Mouse (Mus musculus) hindbrain, embryonic 11.5 days (tissue): ENCODE measurements at regions not wholly inside any gene's neighbourhood (a gene's known extent, or its start where the extent isn't known, plus 50 kb on each side); places are given as distances from the start of the nearest gene placed in this dataset.

ENCODE experiments used
- ATAC-seq: fragments of 200-750 bp; cut with Nextera tagmentation; 2 replicates; pipeline ENCODE4 v1.8.0; 2017; ENCODE audit warnings: mild to moderate bottlenecking, moderate TSS enrichment, moderate library complexity; ENCODE audit not compliant: low FRiP score
- DNase-seq: peaks from one replicate; pipeline ENCODE4 v3.0.0-alpha.2; 2015; ENCODE audit warnings: low spot score
- H3K27ac ChIP-seq: fragments of 300-500 bp; sonication (generic); 2 replicates; pipeline ENCODE4 v1.5.1; 2014; ENCODE audit warnings: mild to moderate bottlenecking, low read depth, low read length
- H3K27me3 ChIP-seq: fragments of 300-500 bp; sonication (generic); 2 replicates; pipeline ENCODE4 v1.6.1; 2014; ENCODE audit warnings: mild to moderate bottlenecking, low read length, moderate library complexity, mixed read lengths; ENCODE audit not compliant: control insufficient read depth, insufficient read depth
- H3K36me3 ChIP-seq: fragments of 300-500 bp; sonication (generic); 2 replicates; pipeline ENCODE4 v1.6.1; 2014; ENCODE audit warnings: mild to moderate bottlenecking, low read length, moderate library complexity, mixed read lengths; ENCODE audit not compliant: control insufficient read depth, insufficient read depth
- H3K4me1 ChIP-seq: fragments of 300-500 bp; sonication (generic); replicated peaks from 2 replicates; pipeline ENCODE4 v1.6.1; 2014; ENCODE audit warnings: low read length, mixed read lengths; ENCODE audit not compliant: control insufficient read depth, insufficient read depth
- H3K4me2 ChIP-seq: fragments of 300-500 bp; sonication (generic); replicated peaks from 2 replicates; pipeline ENCODE4 v1.6.1; 2014; ENCODE audit warnings: mild to moderate bottlenecking, low read depth, low read length
- H3K4me3 ChIP-seq: fragments of 300-500 bp; sonication (generic); 2 replicates; pipeline ENCODE4 v1.5.1; 2014; ENCODE audit warnings: low read depth, low read length
- H3K9ac ChIP-seq: fragments of 300-500 bp; sonication (generic); 2 replicates; pipeline ENCODE4 v1.6.1; 2014; ENCODE audit warnings: low read depth, low read length
- H3K9me3 ChIP-seq: fragments of 300-500 bp; sonication (generic); 2 replicates; pipeline ENCODE4 v1.6.1; 2016; ENCODE audit warnings: low read length; ENCODE audit not compliant: control insufficient read depth
- WGBS: fragments of 180-500 bp; shearing (Covaris S2); extraction: QIAGEN DNeasy Blood & Tissue Kit; methylation state at CpG from one replicate; pipeline ENCODE4 v1.1.7; 2014; 5-methylcytosine and 5-hydroxymethylcytosine counted together

- Histone ChIP-seq H3K9me3 (no peaks in the 10 kb centered on the region), H3K27ac (no peak overlapping the region), H3K4me2 (no peak overlapping the region), H3K9ac (no peak overlapping the region), H3K4me3 (no peak overlapping the region), H3K36me3 (no peaks in the 10 kb centered on the region), H3K4me1 (no peaks in the 10 kb centered on the region), H3K27me3 (no peaks in the 10 kb centered on the region)
- DNase-seq (no peak), ATAC-seq (no peak)
- 68% methylated on average over 1 of the region's 1 CpGs for WGBS
Measured at GRCm38 (mm10) chr1:194303951-194304350, 314.1 kb upstream of the Plxna2 start.

- no peak for ATAC-seq
- 43% methylated on average over 1 of the region's 1 CpGs for WGBS
Measured at GRCm38 (mm10) chr1:194302775-194303174, 315.2 kb upstream of the Plxna2 start.

GRCm38 (mm10) chr1:194281941-194282340, 336.1 kb upstream of the Plxna2 start:
- Histone ChIP-seq H3K4me1 (no peaks in the 10 kb centered on the region), H3K9ac (no peak overlapping the region), H3K9me3 (no peaks in the 10 kb centered on the region), H3K27ac (no peak overlapping the region), H3K4me2 (no peak overlapping the region), H3K36me3 (no peaks in the 10 kb centered on the region), H3K4me3 (no peak overlapping the region), H3K27me3 (no peaks in the 10 kb centered on the region)
- DNase-seq (no peak), ATAC-seq (no peak)
- 58% methylated on average over 3 of the region's 3 CpGs for WGBS

More at GRCm38 (mm10) chr1:194302775-194303174, 315.2 kb upstream of the Plxna2 start:
- Histone ChIP-seq H3K4me3 (no peak overlapping the region), H3K27ac (no peak overlapping the region), H3K27me3 (no peaks in the 10 kb centered on the region), H3K36me3 (no peaks in the 10 kb centered on the region), H3K9me3 (no peaks in the 10 kb centered on the region), H3K9ac (no peak overlapping the region), H3K4me2 (no peak overlapping the region), H3K4me1 (no peaks in the 10 kb centered on the region)
- DNase-seq, result no peak

GRCm38 (mm10) chr1:194268028-194268427, 350.0 kb upstream of the Plxna2 start:
- ATAC-seq, result no peak
- no peak for DNase-seq
- no peaks in the 10 kb centered on the region for H3K27me3 ChIP-seq
- H3K9ac ChIP-seq, result no peak overlapping the region
- H3K27ac ChIP-seq, result no peak overlapping the region
- H3K4me3 ChIP-seq, result no peak overlapping the region
- no peaks in the 10 kb centered on the region for H3K36me3 ChIP-seq
- H3K9me3 ChIP-seq, result no peaks in the 10 kb centered on the region
- H3K4me2 ChIP-seq, result no peak overlapping the region
- no peaks in the 10 kb centered on the region for H3K4me1 ChIP-seq

- WGBS, result 41% methylated on average over 4 of the region's 4 CpGs
- Histone ChIP-seq H3K27ac (no peak overlapping the region), H3K9me3 (no peaks in the 10 kb centered on the region), H3K27me3 (no peaks in the 10 kb centered on the region), H3K4me2 (no peak overlapping the region), H3K36me3 (no peaks in the 10 kb centered on the region), H3K4me3 (no peak overlapping the region), H3K9ac (no peak overlapping the region), H3K4me1 (no peaks in the 10 kb centered on the region)
- ATAC-seq, result no peak
- DNase-seq, result peak; percentile 9
Measured at GRCm38 (mm10) chr1:194262374-194262773, 355.6 kb upstream of the Plxna2 start.

GRCm38 (mm10) chr1:194259957-194260356, 358.1 kb upstream of the Plxna2 start:
- 75% methylated on average over 3 of the region's 3 CpGs for WGBS
- Histone ChIP-seq H3K4me1 (no peaks in the 10 kb centered on the region), H3K4me2 (no peak overlapping the region), H3K27me3 (no peaks in the 10 kb centered on the region), H3K27ac (no peak overlapping the region), H3K36me3 (no peaks in the 10 kb centered on the region), H3K9ac (no peak overlapping the region), H3K4me3 (no peak overlapping the region), H3K9me3 (no peaks in the 10 kb centered on the region)
- DNase-seq, result no peak
- ATAC-seq, result no peak

GRCm38 (mm10) chr1:194244776-194245366, 373.1 kb upstream of the Plxna2 start:
- WGBS, result 4% methylated on average over 1 of the region's 1 CpGs

GRCm38 (mm10) chr1:194241111-194241510, 376.9 kb upstream of the Plxna2 start:
- Histone ChIP-seq H3K27me3 (no peaks in the 10 kb centered on the region), H3K9me3 (no peaks in the 10 kb centered on the region), H3K9ac (no peak overlapping the region), H3K4me2 (no peak overlapping the region), H3K36me3 (no peaks in the 10 kb centered on the region), H3K27ac (no peak overlapping the region), H3K4me3 (no peak overlapping the region), H3K4me1 (peaks cover 2% of the 10 kb centered on the region; the same call in 1 of the 2 replicates)
- ATAC-seq, result no peak
- no peak for DNase-seq

More at GRCm38 (mm10) chr1:194244776-194245366, 373.1 kb upstream of the Plxna2 start:
- Histone ChIP-seq H3K27me3 (no peaks in the 10 kb centered on the region), H3K9me3 (no peaks in the 10 kb centered on the region), H3K27ac (no peak overlapping the region), H3K4me1 (peaks cover 2% of the 10 kb centered on the region; the same call in 1 of the 2 replicates), H3K4me3 (no peak overlapping the region), H3K4me2 (no peak overlapping the region), H3K9ac (no peak overlapping the region), H3K36me3 (no peaks in the 10 kb centered on the region)
- DNase-seq (peak; percentile 8), ATAC-seq (peak; percentile 77)

- peak; percentile 18 for DNase-seq
- H3K9me3 ChIP-seq, result no peaks in the 10 kb centered on the region
Measured at GRCm38 (mm10) chr1:194231206-194231605, 386.8 kb upstream of the Plxna2 start.

More at GRCm38 (mm10) chr1:194231206-194231605, 386.8 kb upstream of the Plxna2 start:
- H3K4me1 ChIP-seq, result peaks cover 4% of the 10 kb centered on the region; the same call in 1 of the 2 replicates
- no peak overlapping the region for H3K4me2 ChIP-seq
- no peak overlapping the region for H3K9ac ChIP-seq
- 61% methylated on average over 4 of the region's 4 CpGs for WGBS
- H3K4me3 ChIP-seq, result no peak overlapping the region
- no peaks in the 10 kb centered on the region for H3K27me3 ChIP-seq
- peak overlapping the region; percentile 39; the same call in 1 of the 2 replicates for H3K27ac ChIP-seq
- H3K36me3 ChIP-seq, result no peaks in the 10 kb centered on the region
- no peak for ATAC-seq
